Comparison of ENCODE assay signal across 8 mouse cellular contexts in genomic region chr19:53141251-53142072, GRCm38 (mm10). TPM values are rescaled to one million over a fixed set of nuclear protein-coding genes. Genes with fewer than 3 reads are reported as not detected.
A peak's percentile ranks its signal among the peaks of the same experiment; 100 is the strongest.
DNase-seq lines count a peak whose midpoint lies in the region; ATAC-seq lines count a peak whose summit lies in the region.

No protein-coding gene starts in this region.

- peak overlapping the region; percentile 60 for H3K9ac ChIP-seq in embryonic facial prominence, embryonic 11.5 days (replicated peaks; ENCODE audit: low read length)
- H3K9ac ChIP-seq in kidney, embryonic 14.5 days (ENCODE audit: low read depth, low read length) = peak overlapping the region; percentile 69
- H3K9ac ChIP-seq in limb, embryonic 13.5 days = peak overlapping the region; percentile 75
- H3K9ac ChIP-seq in midbrain, embryonic 14.5 days (replicated peaks; ENCODE audit: low read length) = peak overlapping the region; percentile 44; the same call in 1 of the 2 replicates

- H3K36me3 ChIP-seq in embryonic facial prominence, embryonic 11.5 days (replicated peaks; ENCODE audit: control insufficient read depth, insufficient read depth, low read depth, low read length) = no peaks in the 10 kb centered on the region
- no peaks in the 10 kb centered on the region for H3K36me3 ChIP-seq in kidney, embryonic 14.5 days (ENCODE audit: control insufficient read depth, insufficient read depth, low read length)
- no peaks in the 10 kb centered on the region for H3K36me3 ChIP-seq in limb, embryonic 13.5 days
- H3K36me3 ChIP-seq in midbrain, embryonic 14.5 days (ENCODE audit: control insufficient read depth, insufficient read depth, low read length) = no peaks in the 10 kb centered on the region

- no peaks in the 10 kb centered on the region for H3K9me3 ChIP-seq in embryonic facial prominence, embryonic 11.5 days (replicated peaks; ENCODE audit: control insufficient read depth, low read length)
- H3K9me3 ChIP-seq in kidney, embryonic 14.5 days (ENCODE audit: control insufficient read depth, low read length) = no peaks in the 10 kb centered on the region
- no peaks in the 10 kb centered on the region for H3K9me3 ChIP-seq in limb, embryonic 13.5 days
- no peaks in the 10 kb centered on the region for H3K9me3 ChIP-seq in midbrain, embryonic 14.5 days (ENCODE audit: control insufficient read depth, low read length)

- H3K4me1 ChIP-seq in embryonic facial prominence, embryonic 11.5 days (ENCODE audit: control insufficient read depth, insufficient read depth, low read length) = peaks cover 3% of the 10 kb centered on the region; the same call in 1 of the 2 replicates
- H3K4me1 ChIP-seq in kidney, embryonic 14.5 days (ENCODE audit: control insufficient read depth, insufficient read depth, low read length) = peaks cover 12% of the 10 kb centered on the region
- H3K4me1 ChIP-seq in limb, embryonic 13.5 days = peaks cover 46% of the 10 kb centered on the region
- H3K4me1 ChIP-seq in midbrain, embryonic 14.5 days (ENCODE audit: control insufficient read depth, insufficient read depth, low read length) = peaks cover 16% of the 10 kb centered on the region

- H3K27ac ChIP-seq in embryonic facial prominence, embryonic 11.5 days (replicated peaks; ENCODE audit: low read depth, low read length) = peak overlapping the region; percentile 66
- peak overlapping the region; percentile 91 for H3K27ac ChIP-seq in kidney, embryonic 14.5 days (ENCODE audit: low read depth, low read length)
- H3K27ac ChIP-seq in limb, embryonic 13.5 days = peak overlapping the region; percentile 91
- 0 out of 2 replicates have a peak overlapping the region, but pooled peaks have one; percentile 20 for H3K27ac ChIP-seq in midbrain, embryonic 14.5 days (replicated peaks; ENCODE audit: low read depth, low read length)

- ATAC-seq in embryonic facial prominence, embryonic 11.5 days (replicated peaks; ENCODE audit: insufficient number of reproducible peaks, low FRiP score, low TSS enrichment, low read depth) = peak; percentile 8
- ATAC-seq in kidney, embryonic 14.5 days (ENCODE audit: low FRiP score, low TSS enrichment) = peak; percentile 14
- peak; percentile 0; the same call in 1 of the 2 replicates for ATAC-seq in limb, embryonic 13.5 days (ENCODE audit: low FRiP score, low read depth)
- no peak for ATAC-seq in midbrain, embryonic 14.5 days (ENCODE audit: low FRiP score, low TSS enrichment)

- WGBS in embryonic facial prominence, embryonic 11.5 days = 2% methylated on average over 23 of the region's 23 CpGs
- WGBS in kidney, embryonic 14.5 days = 1% methylated on average over 23 of the region's 23 CpGs
- 2% methylated on average over 23 of the region's 23 CpGs for WGBS in limb, embryonic 13.5 days
- 1% methylated on average over 23 of the region's 23 CpGs for WGBS in midbrain, embryonic 14.5 days

- H3K4me2 ChIP-seq in embryonic facial prominence, embryonic 11.5 days (ENCODE audit: low read depth, low read length) = peak overlapping the region; percentile 65
- peak overlapping the region; percentile 61 for H3K4me2 ChIP-seq in kidney, embryonic 14.5 days (replicated peaks; ENCODE audit: low read depth, low read length)
- H3K4me2 ChIP-seq in limb, embryonic 13.5 days (replicated peaks) = peak overlapping the region; percentile 78
- H3K4me2 ChIP-seq in midbrain, embryonic 14.5 days (ENCODE audit: low read length) = peak overlapping the region; percentile 96

- peak; percentile 35 to 44 for DNase-seq in adrenal gland, adult 18-20 months (ENCODE audit: low spot score in 2 of 2)
- DNase-seq in adrenal gland, adult 8-10 months = no peak
- DNase-seq in embryonic facial prominence, embryonic 11.5 days (ENCODE audit: low spot score) = no peak
- peak; percentile 85 for DNase-seq in heart, adult 8-10 months (ENCODE audit: low spot score)
- DNase-seq in midbrain, embryonic 14.5 days = peak; percentile 17
- DNase-seq in spleen, postnatal 14 days (ENCODE audit: low spot score in 2 of 2) = peak; percentile 25 to 31

- no peaks in the 10 kb centered on the region for H3K27me3 ChIP-seq in embryonic facial prominence, embryonic 11.5 days (ENCODE audit: control insufficient read depth, insufficient read depth, low read length)
- no peaks in the 10 kb centered on the region for H3K27me3 ChIP-seq in kidney, embryonic 14.5 days (ENCODE audit: control insufficient read depth, insufficient read depth, low read length)
- H3K27me3 ChIP-seq in limb, embryonic 13.5 days = no peaks in the 10 kb centered on the region
- H3K27me3 ChIP-seq in midbrain, embryonic 14.5 days (ENCODE audit: control insufficient read depth, insufficient read depth, low read length) = 0 out of 2 replicates have a peak, but pooled peaks cover 11% of the 10 kb centered on the region

- H3K4me3 ChIP-seq in embryonic facial prominence, embryonic 11.5 days (ENCODE audit: low read depth, low read length) = peak overlapping the region; percentile 35
- peak overlapping the region; percentile 96 for H3K4me3 ChIP-seq in kidney, embryonic 14.5 days (ENCODE audit: low read length)
- H3K4me3 ChIP-seq in limb, embryonic 13.5 days = peak overlapping the region; percentile 94
- H3K4me3 ChIP-seq in midbrain, embryonic 14.5 days (replicated peaks; ENCODE audit: low read depth, low read length) = peak overlapping the region; percentile 85

RNA-seq across cellular contexts. Expression of gene Add3, which starts 1.2 kb away (rescaled TPM):
- 10 to 100 TPM; 29.2 to 39.1 TPM for total RNA-seq in adrenal gland, adult 18-20 months (2021)
- 10 to 100 TPM; 36.0 to 42.1 (median 40.7) TPM for total RNA-seq in adrenal gland, adult 8-10 months (2022)
- 76.6 and 84.8 TPM in 2 replicates for polyA plus RNA-seq in embryonic facial prominence, embryonic 11.5 days (2014; fragmentation: Nextera tagmentation; extraction: Ambion mirVana)
- total RNA-seq in heart, adult 8-10 months (2022) = 10 to 100 TPM; 35.7 to 51.4 (median 39.9) TPM
- 39.5 and 76.1 TPM in 2 replicates for polyA plus RNA-seq in kidney, embryonic 14.5 days (2014; fragmentation: Nextera tagmentation; extraction: Ambion mirVana)
- 93.1 and 97.6 TPM in 2 replicates for polyA plus RNA-seq in limb, embryonic 13.5 days (2015; fragmentation: Nextera tagmentation; extraction: Ambion mirVana)
- 14.8 and 28.6 TPM in 2 replicates for polyA plus RNA-seq in midbrain, embryonic 14.5 days (2014; fragmentation: Nextera tagmentation; extraction: Ambion mirVana)

Comparison
In these comparisons a context has a peak if more than half of its experiments do, and no peak if none do; other contexts are left out.
1. DNase-seq: peak in adrenal gland, adult 18-20 months (2 of 2), heart, adult 8-10 months (single experiment), midbrain, embryonic 14.5 days (single experiment) and spleen, postnatal 14 days (2 of 2); none in adrenal gland, adult 8-10 months (single experiment) and embryonic facial prominence, embryonic 11.5 days (single experiment).
2. H3K27ac ChIP-seq: peak in every context shown above with its lines; median percentile 91 in kidney, embryonic 14.5 days; 91 in limb, embryonic 13.5 days; 66 in embryonic facial prominence, embryonic 11.5 days; 20 in midbrain, embryonic 14.5 days.
3. H3K4me3 ChIP-seq: peak in every context shown above with its lines; median percentile 96 in kidney, embryonic 14.5 days; 94 in limb, embryonic 13.5 days; 85 in midbrain, embryonic 14.5 days; 35 in embryonic facial prominence, embryonic 11.5 days.
4. Peak in every context shown above with its lines, with median percentiles within 50 percentile points of each other: H3K4me2 ChIP-seq and H3K9ac ChIP-seq.